Mouse (Mus musculus): ENCODE measurements around the gene Gm8298.
A peak's percentile ranks its signal among the peaks of the same experiment; 100 is the strongest.
"Not testable (repeated sequence)": the region's sequence is repeated elsewhere in the genome, so short reads cannot be mapped to it uniquely, and the experiment has no call there.

Gene Gm8298

GRCm38 (mm10) chr3:59860751-59861150 is at the start of gene Gm8298:
Gm8298 (plus strand) TSS chr3:59861051.
- no peak for DNase-seq (ENCODE audit: low read depth)

- no peak for DNase-seq (ENCODE audit: low read depth)
These were observed 47.7 kb upstream of the Gm8298 start for GRCm38 (mm10) chr3:59813169-59813568.

GRCm38 (mm10) chr3:59870765-59871164 is 9.9 kb downstream of the Gm8298 start:
- DNase-seq (ENCODE audit: low read depth) = peak; percentile 59

GRCm38 (mm10) chr3:59877601-59878000 is 16.8 kb downstream of the Gm8298 start:
- DNase-seq (ENCODE audit: low read depth) = not testable (repeated sequence)

- DNase-seq (ENCODE audit: low read depth) = not testable (repeated sequence)
These were observed 19.1 kb downstream of the Gm8298 start for GRCm38 (mm10) chr3:59879801-59880554.

GRCm38 (mm10) chr3:59893276-59893675 is 32.4 kb downstream of the Gm8298 start:
- DNase-seq (ENCODE audit: low read depth) = no peak

GRCm38 (mm10) chr3:59924914-59925313 is 64.1 kb downstream of the Gm8298 start, which contains the start of gene C130079G13Rik:
C130079G13Rik (plus strand) TSS chr3:59925214.
- no peak for DNase-seq (ENCODE audit: low read depth)
